Mouse (Mus musculus): ENCODE results near the gene Tmeff2. TPM values are rescaled to one million over a fixed set of nuclear protein-coding genes. Genes with fewer than 3 reads are reported as not detected.

Gene Tmeff2
- not detected in 2 replicates for polyA plus RNA-seq (2012; ENCODE audit: low replicate concordance)

GRCm38 (mm10) chr1:50900386-50900785 lies at the start of gene Tmeff2:
Gene Tmeff2, plus strand, starts transcription at chr1:50900647.

